Mouse (Mus musculus) gonadal fat pad, adult 2 months (tissue): ENCODE measurements around the gene Gm27027. TPM values are rescaled to one million over a fixed set of nuclear protein-coding genes. Genes with fewer than 3 reads are reported as not detected.

Source experiments
- DNase-seq: peaks from one replicate; pipeline ENCODE4 v3.0.0-alpha.2; 2012; ENCODE audit warnings: low read depth
- polyA plus RNA-seq: library from polyadenylated mRNA; depleted of rRNA; stranded (reverse); fragments of >200 nt; gene quantifications from 2 replicates; pipeline ENCODE4 v1.2.3, GENCODE M21; 2012

Gene Gm27027
- polyA plus RNA-seq, 1 experiment: not detected

GRCm38 (mm10) chr2:93976436-93977252 is 19.5 kb downstream of the Gm27027 start:
- no peak for DNase-seq

DNA sequence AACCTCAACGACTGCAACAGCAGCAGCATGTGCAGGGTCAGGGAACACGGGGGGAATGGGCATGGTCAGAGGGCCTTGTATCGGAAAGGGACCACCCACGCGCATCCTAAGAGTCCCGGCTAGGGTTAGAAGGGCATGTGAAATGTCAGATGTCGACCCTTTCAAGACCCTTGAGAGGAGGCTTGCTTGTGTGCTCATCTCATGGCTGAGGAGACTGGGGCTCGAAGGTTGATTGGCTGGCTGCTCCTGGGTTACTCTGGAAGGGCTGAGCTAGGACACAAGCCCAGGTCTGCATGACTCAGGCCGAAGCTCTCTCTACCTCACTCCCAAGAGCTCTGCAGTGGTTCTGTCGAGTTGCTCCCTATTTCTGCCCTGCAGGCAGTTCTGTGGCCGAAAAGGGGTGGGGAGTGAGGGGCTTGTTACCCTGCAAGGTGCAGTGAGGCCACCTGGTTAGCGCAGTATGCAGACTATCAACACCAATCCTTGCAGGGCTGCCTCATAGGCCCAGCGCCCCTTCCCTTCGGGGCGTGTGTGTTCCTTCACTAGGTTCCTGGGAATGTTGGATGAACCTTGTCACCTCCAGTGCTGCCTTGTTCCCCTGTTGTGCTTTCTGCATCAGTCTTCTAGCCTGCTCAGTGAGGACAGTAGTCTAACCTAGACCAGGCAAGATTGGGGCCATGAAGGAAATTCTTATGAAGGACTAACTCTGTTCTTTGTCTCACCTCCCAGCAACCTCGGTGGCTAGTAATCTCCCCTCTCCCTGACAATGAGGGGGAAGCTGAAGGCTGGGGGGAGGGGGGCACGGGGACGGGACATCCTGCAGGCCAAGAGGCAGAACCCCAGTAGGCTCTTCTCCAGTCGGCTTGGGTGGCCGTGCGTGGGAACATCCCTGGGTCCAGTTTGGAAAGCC is 20.4 kb downstream of the Gm27027 start:
- no peak for DNase-seq

DNA sequence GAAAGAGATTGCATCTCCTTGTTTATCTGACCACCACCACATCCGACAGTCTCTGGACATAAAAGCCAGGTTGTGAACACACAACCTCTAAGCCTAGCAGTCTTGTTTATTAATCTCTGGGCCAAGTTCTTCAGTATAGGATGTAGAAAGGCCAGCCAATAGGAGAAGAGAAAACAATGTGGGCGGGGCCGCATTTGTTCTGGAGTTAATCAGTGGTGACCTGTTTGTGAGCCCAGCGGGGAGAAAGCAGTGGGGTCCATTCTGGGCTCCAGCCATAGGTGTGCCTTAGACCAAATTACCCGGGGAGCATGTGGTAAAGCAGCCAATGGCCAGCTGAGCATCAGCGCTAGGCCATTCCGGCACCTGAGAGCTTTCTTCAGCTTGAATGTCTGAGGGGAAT is 21.1 kb downstream of the Gm27027 start:
- no peak for DNase-seq

- DNase-seq: no peak
Measured at GRCm38 (mm10) chr2:93971647-93972046, 24.5 kb downstream of the Gm27027 start.

DNA sequence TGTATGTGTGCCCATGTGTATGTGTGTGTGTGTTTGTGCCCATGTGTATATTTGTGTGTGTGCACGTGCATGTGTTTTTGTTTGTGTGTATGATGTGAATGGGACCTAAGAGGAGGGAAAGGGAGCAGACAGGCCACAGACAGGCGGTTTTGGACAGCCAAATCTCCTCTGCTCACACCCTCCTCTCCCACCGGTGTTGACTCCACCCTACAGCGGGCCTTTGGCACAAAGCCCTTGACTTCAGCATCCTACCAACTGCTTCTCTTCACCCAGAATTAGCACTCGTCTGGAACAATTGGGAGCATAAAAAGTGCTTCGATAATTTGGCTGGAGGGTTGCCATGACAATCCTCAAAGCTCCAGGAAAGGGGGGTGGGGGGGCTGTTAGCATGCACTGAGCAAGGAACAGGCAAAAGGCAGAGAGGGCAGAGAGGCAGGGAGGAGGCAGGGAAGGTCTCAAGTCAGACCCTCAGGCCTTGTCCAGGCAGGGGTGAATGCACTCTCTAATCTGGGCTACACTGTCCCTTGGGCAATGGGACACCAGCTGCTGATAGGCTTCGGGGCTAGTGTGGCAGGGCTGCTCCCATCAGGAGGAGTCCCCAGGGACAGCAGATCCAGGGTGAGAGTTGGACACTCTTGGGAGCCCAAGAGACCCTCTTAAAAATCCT is 31.5 kb downstream of the Gm27027 start:
- no peak for DNase-seq

DNA sequence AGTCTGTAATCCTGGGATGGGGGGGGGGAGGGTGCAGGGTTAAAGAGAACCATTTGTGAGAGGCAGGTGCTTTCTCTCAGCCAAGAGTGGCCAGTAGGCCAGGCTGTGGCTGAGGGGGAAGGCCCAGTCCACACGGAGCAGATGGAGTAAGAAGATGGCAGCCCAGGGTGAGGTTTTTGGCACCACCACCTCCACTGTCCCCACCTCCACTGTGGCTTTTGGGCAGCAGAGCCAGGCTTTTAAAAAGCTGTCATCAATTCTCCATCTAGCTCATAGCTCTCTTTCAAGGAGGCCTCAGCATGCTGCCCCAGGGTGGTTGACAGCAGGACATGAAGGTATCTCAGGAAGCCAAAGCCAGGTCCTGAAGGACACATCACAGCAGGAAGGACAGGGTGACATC is 32.4 kb downstream of the Gm27027 start:
- DNase-seq: no peak

GRCm38 (mm10) chr2:93961716-93962115 is 34.4 kb downstream of the Gm27027 start:
- no peak for DNase-seq

- DNase-seq: no peak
Measured at GRCm38 (mm10) chr2:93959346-93959745, 36.8 kb downstream of the Gm27027 start.

DNA sequence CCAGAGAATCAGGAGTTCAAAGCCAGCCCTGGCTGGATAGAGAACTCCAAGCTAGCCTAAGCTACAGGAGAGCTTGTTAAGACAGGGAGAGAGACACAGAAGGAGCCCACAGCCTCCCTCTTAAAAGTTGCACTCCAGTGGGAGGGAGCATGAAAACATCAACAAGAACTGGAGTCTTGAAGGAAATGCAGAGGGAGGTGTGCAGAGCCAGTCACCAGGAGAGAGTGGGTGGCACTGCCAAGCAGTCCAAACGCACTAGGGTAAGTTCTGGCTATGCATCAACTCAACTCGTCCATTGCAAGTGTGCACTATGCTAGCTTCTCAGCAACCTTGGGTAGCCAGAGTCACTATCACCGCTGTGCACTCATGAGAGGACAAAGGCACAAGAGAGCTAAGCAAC is 37.9 kb downstream of the Gm27027 start:
- DNase-seq: no peak

- no peak for DNase-seq
Measured at GRCm38 (mm10) chr2:93957785-93958175, 38.4 kb downstream of the Gm27027 start.

- DNase-seq: no peak
Measured at GRCm38 (mm10) chr2:93956908-93957784, 39.0 kb downstream of the Gm27027 start, which contains the start of gene Gm13889. TSS of gene Gm13889 (minus strand) at chr2:93957201.

DNA sequence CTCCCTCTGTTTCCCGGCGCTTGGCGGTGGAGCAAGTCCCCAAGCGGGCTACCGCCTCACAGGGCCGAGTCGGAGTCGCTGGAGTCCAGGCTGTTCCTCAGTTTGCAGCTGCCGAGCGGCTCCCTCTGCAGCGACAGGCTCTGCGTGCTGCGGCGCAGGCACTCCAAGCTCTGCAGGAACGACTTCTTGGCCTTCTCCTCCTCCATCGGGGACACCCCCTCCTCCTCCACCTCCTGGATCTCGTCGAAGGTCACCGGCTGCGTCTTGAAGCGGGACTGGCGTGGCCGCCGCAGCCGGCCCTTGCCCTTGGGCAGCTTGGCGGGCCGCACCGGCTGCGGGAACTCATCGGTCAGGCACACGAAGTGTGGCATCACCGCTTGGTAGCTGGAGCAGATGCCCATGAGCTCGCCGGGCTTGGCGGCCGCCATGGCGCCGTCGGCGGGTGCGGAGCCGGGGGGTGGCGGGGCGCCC is 39.8 kb downstream of the Gm27027 start:
- no peak for DNase-seq

DNA sequence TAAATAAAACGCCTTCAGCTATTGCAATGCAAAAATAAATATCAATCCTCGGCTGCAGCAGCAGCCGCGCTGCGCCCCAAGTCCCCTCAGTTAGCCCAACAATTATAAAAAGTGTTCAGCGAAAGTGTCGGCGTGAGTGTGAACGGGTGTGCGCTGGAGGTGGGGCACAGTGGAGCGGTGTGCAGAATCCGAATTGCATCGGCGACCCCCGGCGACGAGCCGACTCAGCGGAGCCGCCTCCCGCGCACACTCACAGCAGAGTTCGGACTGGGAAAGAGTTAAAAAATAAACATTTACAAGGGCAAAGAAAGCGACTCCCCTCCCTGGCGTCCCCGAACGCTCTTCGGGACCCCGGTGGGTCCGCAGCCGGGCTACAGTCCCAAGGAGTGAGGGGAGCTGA is 40.3 kb downstream of the Gm27027 start:
- no peak for DNase-seq

DNA sequence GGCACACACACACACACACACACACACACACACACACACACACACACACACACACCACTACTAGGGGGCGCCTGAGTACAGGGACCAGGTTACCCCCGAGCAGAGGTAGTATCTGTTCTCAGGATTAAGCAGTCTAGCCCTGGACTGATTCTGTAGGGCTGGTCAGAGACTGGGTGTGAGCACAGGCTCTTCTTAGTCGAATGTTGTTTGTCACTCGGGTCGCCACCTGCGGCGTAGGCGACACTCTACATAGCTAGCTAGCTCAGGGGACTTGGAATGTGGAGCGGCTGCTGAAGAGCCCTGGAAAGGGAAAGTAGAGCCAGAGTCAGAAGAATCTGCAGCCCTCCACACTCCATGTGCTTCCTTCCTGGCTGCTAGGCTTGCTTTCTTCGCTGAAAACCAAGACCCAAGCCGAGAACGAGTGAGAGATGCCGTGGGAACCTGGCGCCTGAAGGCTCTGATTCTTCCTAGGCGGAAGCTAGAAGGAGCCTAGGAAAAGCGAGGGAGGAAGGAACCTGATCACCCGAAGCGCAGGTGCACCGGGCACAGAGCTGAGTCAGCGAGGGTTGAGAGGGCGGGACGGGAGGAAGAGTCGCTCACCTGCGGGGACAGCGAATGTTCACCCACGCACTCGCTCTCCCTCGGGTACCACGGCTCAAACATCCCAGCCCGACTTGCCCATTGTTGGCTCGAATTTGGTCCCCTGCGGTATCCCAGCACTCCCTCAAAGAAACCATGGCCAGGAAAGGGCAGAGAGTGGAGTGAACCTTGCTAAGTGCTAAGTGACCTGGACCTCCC is 41.2 kb downstream of the Gm27027 start:
- DNase-seq: no peak

- no peak for DNase-seq
Measured at GRCm38 (mm10) chr2:93953726-93954125, 42.4 kb downstream of the Gm27027 start.

GRCm38 (mm10) chr2:93946976-93947375 is 49.2 kb downstream of the Gm27027 start:
- no peak for DNase-seq

DNA sequence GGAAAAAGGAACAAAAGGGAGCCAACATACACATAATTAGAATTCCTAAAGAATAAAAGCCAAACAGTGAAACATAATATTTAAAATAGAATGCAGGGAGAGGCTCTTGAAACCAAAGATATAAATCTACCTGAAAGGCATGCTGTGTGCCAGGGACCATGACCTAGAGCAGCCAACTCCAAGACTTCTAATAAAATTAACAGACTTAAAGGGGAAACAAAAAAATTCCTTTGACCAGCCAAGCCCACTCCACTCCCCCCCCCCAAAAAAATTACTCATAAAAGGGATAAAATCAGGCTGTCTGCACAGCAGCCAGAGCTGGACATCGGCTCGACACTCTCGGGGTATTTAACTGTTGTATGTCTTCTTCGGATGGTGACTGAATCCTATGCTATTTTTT is 51.3 kb downstream of the Gm27027 start:
- DNase-seq: no peak

DNA sequence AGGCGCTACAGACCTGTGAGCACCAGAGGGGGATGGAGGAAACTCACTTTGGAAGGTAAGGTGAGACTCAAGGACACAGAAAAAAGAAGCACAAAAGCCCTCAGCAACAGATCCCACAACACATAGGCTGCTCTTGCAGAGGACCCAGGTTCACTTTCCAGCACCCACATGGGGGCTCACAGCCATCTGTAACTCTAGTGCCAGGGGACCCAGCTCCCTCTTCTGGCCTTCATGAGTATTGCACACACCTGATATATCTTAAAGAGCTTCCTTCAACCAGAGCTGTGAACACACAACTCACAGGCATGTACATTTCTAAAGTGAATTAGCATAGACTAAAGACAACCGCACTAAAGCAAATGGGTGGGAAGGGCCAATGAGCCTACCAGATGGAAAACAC is 52.1 kb downstream of the Gm27027 start:
- no peak for DNase-seq

DNA sequence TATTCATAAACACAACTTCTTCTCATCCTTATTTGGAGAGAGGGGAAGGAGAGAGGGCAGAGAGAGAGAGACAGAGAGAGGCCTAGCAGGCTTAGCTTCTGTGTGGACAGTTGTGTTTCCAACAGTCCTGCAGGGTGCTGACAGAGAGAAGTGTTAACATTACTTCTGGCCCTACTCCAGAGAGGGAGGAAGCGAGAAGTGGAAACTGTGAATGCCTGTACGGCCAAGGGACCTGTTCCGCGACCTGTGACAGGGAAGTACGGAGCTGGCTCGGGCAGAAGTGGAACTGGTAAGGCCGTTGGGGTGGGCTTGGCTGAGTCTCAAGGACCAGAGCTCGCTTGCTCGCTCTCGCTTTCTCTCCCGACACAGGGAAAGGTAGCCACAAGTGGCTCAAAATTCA is 54.5 kb downstream of the Gm27027 start:
- DNase-seq: no peak

- DNase-seq: no peak
Measured at GRCm38 (mm10) chr2:93938534-93938933, 57.6 kb downstream of the Gm27027 start.
